Mouse (Mus musculus) gastrocnemius, postnatal 14 days (tissue): Measurements from ENCODE around the gene Mctp2. TPM values are rescaled to one million over a fixed set of nuclear protein-coding genes. Genes with fewer than 3 reads are reported as not detected.
A peak's percentile ranks its signal among the peaks of the same experiment; 100 is the strongest.
"Not testable (repeated sequence)": the region's sequence is repeated elsewhere in the genome, so short reads cannot be mapped to it uniquely, and the experiment has no call there.

Experiments
- DNase-seq: peaks from one replicate; pipeline ENCODE4 v3.0.0; 2021; ENCODE audit warnings: mixed read lengths
- intact Hi-C: fragments of 180-260 bp; cut with DNase I; formaldehyde crosslinking; loops from one replicate; pipeline ENCODE4 v1.15.1; 2025; ENCODE audit warnings: low total_unique reads
- total RNA-seq, 2 experiments: library from RNA; stranded (reverse); gene quantifications; 2 replicates each; pipeline ENCODE4 v1.2.3; 2021

Mctp2 gene
- total RNA-seq, 2 experiments from 2014 or later, result 0.10 to 0.55 TPM

GRCm38 (mm10) chr7:72278412-72278811 is 28.0 kb downstream of the Mctp2 start:
- intact Hi-C loops, result no loop called here
- no peak for DNase-seq

- DNase-seq, result no peak
- intact Hi-C loops, result no loop called here
Observed at GRCm38 (mm10) chr7:72275513-72275912, 30.9 kb downstream of the Mctp2 start.

GRCm38 (mm10) chr7:72271546-72271945 is 34.9 kb downstream of the Mctp2 start:
- DNase-seq, result no peak
- intact Hi-C loops, result no loop called here

GRCm38 (mm10) chr7:72269994-72270393 is 36.4 kb downstream of the Mctp2 start:
- intact Hi-C loops, result no loop called here
- DNase-seq, result no peak

GRCm38 (mm10) chr7:72260766-72261655 is 45.4 kb downstream of the Mctp2 start:
- DNase-seq, result no peak
- intact Hi-C loops, result no loop called here

- intact Hi-C loops, result no loop called here
- no peak for DNase-seq
Observed at GRCm38 (mm10) chr7:72259045-72259444, 47.4 kb downstream of the Mctp2 start.

- DNase-seq, intact Hi-C loops: not testable (repeated sequence)
Observed at GRCm38 (mm10) chr7:72250326-72250725, 56.1 kb downstream of the Mctp2 start.

- intact Hi-C loops, result loop anchor here (5.0 kb wide), 1 partner anchor 121 kb away; no protein-coding TSS in a partner anchor
- DNase-seq, result no peak
Observed at GRCm38 (mm10) chr7:72241269-72241668, 65.1 kb downstream of the Mctp2 start.

GRCm38 (mm10) chr7:72239782-72240493 is 66.5 kb downstream of the Mctp2 start:
- no peak for DNase-seq
- intact Hi-C loops, result loop anchor here (5.0 kb wide), 1 partner anchor 122 kb away; no protein-coding TSS in a partner anchor

GRCm38 (mm10) chr7:72238575-72238974 is 67.8 kb downstream of the Mctp2 start:
- intact Hi-C loops, result no loop called here
- peak; percentile 32 for DNase-seq

- DNase-seq, result no peak
- intact Hi-C loops, result no loop called here
Observed at GRCm38 (mm10) chr7:72234433-72234998, 71.9 kb downstream of the Mctp2 start.

- no peak for DNase-seq
- intact Hi-C loops, result no loop called here
Observed at GRCm38 (mm10) chr7:72231182-72231877, 75.1 kb downstream of the Mctp2 start.

- intact Hi-C loops, result no loop called here
Observed at GRCm38 (mm10) chr7:72229925-72230324, 76.5 kb downstream of the Mctp2 start.

GRCm38 (mm10) chr7:72223558-72223957 is 82.8 kb downstream of the Mctp2 start:
- intact Hi-C loops, result no loop called here
- no peak for DNase-seq

More at GRCm38 (mm10) chr7:72229925-72230324, 76.5 kb downstream of the Mctp2 start:
- DNase-seq, result no peak

GRCm38 (mm10) chr7:72222532-72222931 is 83.9 kb downstream of the Mctp2 start:
- intact Hi-C loops, result no loop called here
- no peak for DNase-seq

- DNase-seq, result no peak
- intact Hi-C loops, result no loop called here
Observed at GRCm38 (mm10) chr7:72218048-72218447, 88.4 kb downstream of the Mctp2 start.

GRCm38 (mm10) chr7:72215563-72216215 is 90.7 kb downstream of the Mctp2 start:
- no peak for DNase-seq
- intact Hi-C loops, result no loop called here

- intact Hi-C loops, result no loop called here
- no peak for DNase-seq
Observed at GRCm38 (mm10) chr7:72210201-72210600, 96.2 kb downstream of the Mctp2 start.

GRCm38 (mm10) chr7:72209296-72209695 is 97.1 kb downstream of the Mctp2 start:
- DNase-seq, result no peak
- intact Hi-C loops, result no loop called here
